Mouse (Mus musculus): ENCODE results near the gene Srrd. TPM values are rescaled to one million over a fixed set of nuclear protein-coding genes. Genes with fewer than 3 reads are reported as not detected.
A peak's percentile ranks its signal among the peaks of the same experiment; 100 is the strongest.

The Srrd gene
- polyA plus RNA-seq, 1 experiment from 2014 or later = 24.5 TPM

DNA sequence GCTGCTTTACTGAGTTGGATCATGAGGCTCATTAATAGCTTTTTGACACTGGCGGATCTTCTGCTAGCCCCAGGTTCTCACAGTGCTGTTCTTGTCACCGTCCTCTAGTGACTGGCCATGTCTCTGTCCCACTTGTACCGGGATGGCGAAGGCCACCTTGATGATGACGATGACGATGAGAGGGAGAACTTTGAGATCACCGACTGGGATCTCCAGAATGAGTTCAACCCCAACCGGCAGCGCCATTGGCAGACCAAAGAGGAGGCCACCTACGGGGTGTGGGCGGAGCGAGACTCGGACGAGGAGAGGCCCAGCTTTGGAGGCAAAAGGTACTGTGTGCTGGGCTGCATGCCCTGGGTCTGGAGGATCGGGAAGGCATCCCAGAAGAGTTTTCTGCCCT, 15.0 kb downstream of the Srrd start:
- peaks cover 27% of the 10 kb centered on the region for H3K36me3 ChIP-seq (ENCODE audit: control insufficient read depth, insufficient read depth, low read length)
- no peak overlapping the region for H3K9ac ChIP-seq (ENCODE audit: low read depth, low read length)
- no peak overlapping the region for H3K4me2 ChIP-seq
- ATAC-seq (replicated peaks; ENCODE audit: insufficient number of reproducible peaks, low FRiP score, low TSS enrichment) = no peak
- H3K27ac ChIP-seq (ENCODE audit: low read depth, low read length) = no peak overlapping the region
- H3K27me3 ChIP-seq (ENCODE audit: control insufficient read depth, insufficient read depth, low read length) = no peaks in the 10 kb centered on the region
- no peak overlapping the region for H3K4me3 ChIP-seq (ENCODE audit: low read depth, low read length)
- 87% methylated on average over 15 of the region's 15 CpGs for WGBS (ENCODE audit: insufficient replicate concordance)
- H3K9me3 ChIP-seq (replicated peaks; ENCODE audit: control insufficient read depth, low read length) = no peaks in the 10 kb centered on the region
- H3K4me1 ChIP-seq (ENCODE audit: control insufficient read depth, insufficient read depth, low read length) = peaks cover 5% of the 10 kb centered on the region; the same call in 1 of the 2 replicates

DNA sequence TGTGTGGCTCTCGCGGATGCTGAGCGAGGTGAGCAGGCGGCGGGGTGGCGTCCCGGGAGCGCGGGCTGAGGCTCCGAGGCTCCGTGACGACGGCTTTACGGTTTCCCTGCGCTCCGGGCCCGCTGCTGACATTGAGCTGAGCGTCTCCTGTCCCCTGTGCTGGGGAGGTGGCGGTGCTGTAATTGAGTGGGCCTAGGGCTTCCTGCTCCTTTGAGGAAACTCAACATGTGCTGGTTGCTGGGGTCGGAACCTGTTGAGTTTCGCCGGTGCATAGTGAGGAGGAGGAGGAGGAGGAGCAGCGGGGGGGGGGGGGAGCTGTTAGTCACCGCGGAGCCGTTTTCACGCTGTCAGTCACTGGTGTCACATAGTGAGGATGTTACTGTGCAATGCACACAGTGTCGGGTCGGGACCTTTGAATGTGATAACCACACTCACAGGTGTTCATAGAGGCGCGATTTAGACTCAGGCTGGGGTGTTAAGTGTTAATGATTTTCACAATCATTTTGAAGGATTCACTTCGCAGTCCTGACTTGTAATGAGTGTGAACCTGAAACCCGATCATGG, 16.3 kb downstream of the Srrd start:
- Histone ChIP-seq H3K27me3 (ENCODE audit: control insufficient read depth, insufficient read depth, low read length) (no peaks in the 10 kb centered on the region), H3K4me3 (ENCODE audit: low read depth, low read length) (peak overlapping the region; percentile 94), H3K4me1 (ENCODE audit: control insufficient read depth, insufficient read depth, low read length) (peaks cover 5% of the 10 kb centered on the region; the same call in 1 of the 2 replicates), H3K9ac (ENCODE audit: low read depth, low read length) (peak overlapping the region; percentile 80), H3K4me2 (peak overlapping the region; percentile 69), H3K36me3 (ENCODE audit: control insufficient read depth, insufficient read depth, low read length) (peaks cover 20% of the 10 kb centered on the region), H3K27ac (ENCODE audit: low read depth, low read length) (no peak overlapping the region), H3K9me3 (replicated peaks; ENCODE audit: control insufficient read depth, low read length) (no peaks in the 10 kb centered on the region)
- ATAC-seq (replicated peaks; ENCODE audit: insufficient number of reproducible peaks, low FRiP score, low TSS enrichment) = peak; percentile 35; the same call in 1 of the 2 replicates
- under 1% methylated on average over 32 of the region's 33 CpGs for WGBS (ENCODE audit: insufficient replicate concordance)

DNA sequence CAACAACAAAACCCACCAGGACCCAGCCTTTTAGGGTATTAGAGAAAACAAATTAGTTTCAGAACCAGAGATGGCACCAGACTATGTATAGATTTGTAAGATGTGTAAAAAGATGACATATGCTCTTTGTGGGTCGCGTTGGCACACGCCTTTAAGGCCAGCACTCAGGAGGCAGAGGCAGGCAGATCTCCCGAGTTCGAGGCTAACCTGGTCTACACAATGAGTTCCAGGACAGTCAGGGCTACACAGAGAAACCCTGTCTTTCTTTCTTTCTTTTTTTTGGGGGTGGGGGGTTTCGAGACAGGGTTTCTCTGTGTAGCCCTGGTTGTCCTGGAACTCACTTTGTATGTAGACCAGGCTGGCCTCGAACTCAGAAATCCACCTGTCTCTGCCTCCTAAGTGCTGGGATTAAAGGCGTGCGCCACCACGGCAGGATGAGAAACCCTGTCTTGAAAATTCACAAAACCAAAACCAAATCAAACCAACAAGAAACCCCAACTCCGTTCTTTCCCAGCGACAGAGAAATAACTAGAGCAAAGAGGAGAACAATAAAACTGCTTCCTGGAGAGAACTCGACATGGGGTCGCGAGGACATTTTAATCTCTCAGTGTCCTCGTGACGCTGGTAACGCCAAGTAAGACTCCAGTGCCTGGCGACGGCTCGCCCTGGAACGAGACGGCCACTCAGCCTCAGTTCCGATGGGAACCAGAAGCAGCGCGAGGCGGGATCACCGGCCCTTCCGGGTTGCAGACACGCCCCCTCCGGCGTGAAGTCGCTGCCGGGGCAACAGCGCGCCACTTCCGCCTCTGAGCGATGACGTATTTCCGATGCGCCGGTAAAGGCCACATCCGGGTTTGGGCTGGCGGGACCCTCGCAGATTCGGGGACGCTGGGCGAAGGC, 17.0 kb downstream of the Srrd start, which contains the start of gene Tfip11:
TSS of gene Tfip11 (plus strand) at position 813 of the 900 bp plus-strand sequence.
- Histone ChIP-seq H3K27ac (ENCODE audit: low read depth, low read length) (peak within 1 kb of the TSS; percentile 71), H3K4me1 (ENCODE audit: control insufficient read depth, insufficient read depth, low read length) (peaks cover 5% of the 10 kb centered on the region; the same call in 1 of the 2 replicates), H3K36me3 (ENCODE audit: control insufficient read depth, insufficient read depth, low read length) (peaks cover 14% of the 10 kb centered on the region), H3K9me3 (replicated peaks; ENCODE audit: control insufficient read depth, low read length) (no peaks in the 10 kb centered on the region), H3K27me3 (ENCODE audit: control insufficient read depth, insufficient read depth, low read length) (no peaks in the 10 kb centered on the region), H3K4me2 (peak within 1 kb of the TSS; percentile 69), H3K9ac (ENCODE audit: low read depth, low read length) (peak within 1 kb of the TSS; percentile 80), H3K4me3 (ENCODE audit: low read depth, low read length) (peak within 1 kb of the TSS; percentile 94)
- ATAC-seq (replicated peaks; ENCODE audit: insufficient number of reproducible peaks, low FRiP score, low TSS enrichment) = peak; percentile 81
- 7% methylated on average over 48 of the region's 48 CpGs for WGBS (ENCODE audit: insufficient replicate concordance)

DNA sequence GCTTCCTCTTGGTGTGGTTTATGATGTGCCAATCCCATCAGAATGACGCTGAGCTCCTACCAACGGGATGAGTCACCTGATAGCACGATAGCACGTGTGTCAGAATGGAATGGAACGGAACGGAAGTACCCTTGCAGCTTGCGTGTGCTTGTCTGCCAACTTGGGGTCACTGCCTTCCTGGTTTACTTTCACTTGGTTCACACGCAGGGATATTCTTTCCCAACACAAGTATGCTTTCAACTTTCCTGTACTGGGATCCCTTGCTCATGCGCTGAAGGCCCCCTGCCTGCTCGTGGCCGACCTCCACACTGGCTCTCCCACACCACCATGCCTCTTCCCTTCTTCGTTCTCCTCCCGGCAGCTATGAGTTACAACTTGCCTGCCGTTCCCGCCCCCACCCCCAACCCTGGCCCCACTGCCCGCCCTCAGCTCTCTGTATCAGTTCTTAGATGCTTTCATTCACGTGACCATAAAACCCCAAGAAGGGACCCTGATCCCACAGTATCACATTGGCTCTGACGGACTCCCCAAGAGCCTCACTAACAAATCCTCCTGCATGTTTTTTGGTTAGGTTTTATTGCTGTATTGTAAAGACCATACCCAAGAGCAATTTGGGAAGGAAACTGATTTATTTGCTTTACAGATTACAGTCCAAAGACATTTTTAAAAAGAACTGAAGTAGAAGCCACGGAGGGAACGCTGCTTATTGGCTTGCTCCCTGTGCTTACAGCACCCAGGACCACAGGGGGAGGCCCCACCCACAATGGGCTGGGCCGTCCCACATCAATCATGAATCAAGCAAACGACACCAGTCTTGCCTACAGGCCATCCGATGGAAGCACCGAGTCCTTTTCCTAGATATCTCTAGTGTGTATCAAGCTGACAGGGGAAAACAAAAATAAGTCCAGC, 17.9 kb downstream of the Srrd start:
- Histone ChIP-seq H3K4me3 (ENCODE audit: low read depth, low read length) (peak overlapping the region; percentile 24), H3K36me3 (ENCODE audit: control insufficient read depth, insufficient read depth, low read length) (peaks cover 8% of the 10 kb centered on the region), H3K9me3 (replicated peaks; ENCODE audit: control insufficient read depth, low read length) (no peaks in the 10 kb centered on the region), H3K27me3 (ENCODE audit: control insufficient read depth, insufficient read depth, low read length) (no peaks in the 10 kb centered on the region), H3K4me2 (peak overlapping the region; percentile 68), H3K4me1 (ENCODE audit: control insufficient read depth, insufficient read depth, low read length) (peaks cover 5% of the 10 kb centered on the region; the same call in 1 of the 2 replicates), H3K9ac (ENCODE audit: low read depth, low read length) (peak overlapping the region; percentile 58; the same call in 1 of the 2 replicates), H3K27ac (ENCODE audit: low read depth, low read length) (peak overlapping the region; percentile 71)
- WGBS (ENCODE audit: insufficient replicate concordance) = 21% methylated on average over 24 of the region's 24 CpGs
- ATAC-seq (replicated peaks; ENCODE audit: insufficient number of reproducible peaks, low FRiP score, low TSS enrichment) = peak; percentile 68; the same call in 1 of the 2 replicates

DNA sequence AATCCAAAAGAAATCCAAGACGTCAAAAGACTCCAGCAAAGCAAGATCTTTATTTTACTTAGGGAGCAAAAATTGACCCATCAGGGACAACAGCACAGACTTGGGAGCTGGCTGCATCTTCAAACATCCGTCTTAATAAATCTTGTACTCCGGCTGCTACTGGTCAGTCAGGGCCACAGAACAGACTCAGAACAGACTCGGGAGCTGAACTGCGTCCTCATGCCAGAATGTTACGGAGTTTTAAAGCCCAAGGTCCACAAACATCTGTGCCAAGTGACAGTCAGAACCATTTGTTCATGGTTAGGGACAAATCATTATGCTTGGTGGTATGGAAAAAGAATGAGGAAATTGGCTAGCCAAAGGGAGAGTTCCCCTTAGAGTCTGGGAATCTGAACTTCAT, 19.6 kb downstream of the Srrd start:
- H3K36me3 ChIP-seq (ENCODE audit: control insufficient read depth, insufficient read depth, low read length) = no peaks in the 10 kb centered on the region
- H3K9ac ChIP-seq (ENCODE audit: low read depth, low read length) = no peak overlapping the region
- WGBS (ENCODE audit: insufficient replicate concordance) = 83% methylated on average over 6 of the region's 6 CpGs
- no peak overlapping the region for H3K27ac ChIP-seq (ENCODE audit: low read depth, low read length)
- ATAC-seq (replicated peaks; ENCODE audit: insufficient number of reproducible peaks, low FRiP score, low TSS enrichment) = no peak
- no peak overlapping the region for H3K4me2 ChIP-seq
- no peaks in the 10 kb centered on the region for H3K9me3 ChIP-seq (replicated peaks; ENCODE audit: control insufficient read depth, low read length)
- H3K27me3 ChIP-seq (ENCODE audit: control insufficient read depth, insufficient read depth, low read length) = no peaks in the 10 kb centered on the region
- no peak overlapping the region for H3K4me3 ChIP-seq (ENCODE audit: low read depth, low read length)
- peaks cover 5% of the 10 kb centered on the region; the same call in 1 of the 2 replicates for H3K4me1 ChIP-seq (ENCODE audit: control insufficient read depth, insufficient read depth, low read length)

DNA sequence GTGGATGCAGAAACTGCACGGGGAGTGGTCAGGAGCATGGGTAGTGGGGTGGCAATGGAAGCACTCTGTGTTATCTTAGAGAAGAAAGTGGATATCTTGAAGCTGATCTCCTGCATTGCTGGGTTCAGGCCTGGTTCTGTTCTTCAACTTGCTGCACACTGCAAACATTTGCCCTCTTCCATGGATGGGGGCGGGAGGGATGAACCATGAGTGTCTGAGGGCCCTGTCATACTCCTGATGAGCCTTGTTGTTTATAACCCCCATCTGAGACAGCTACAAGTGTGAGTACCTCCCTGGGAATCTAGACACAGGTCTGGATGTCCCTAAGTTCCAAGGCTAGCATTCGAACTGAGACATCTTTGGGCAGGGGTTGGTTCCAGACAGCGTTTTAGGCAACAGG, 21.5 kb downstream of the Srrd start:
- Histone ChIP-seq H3K4me1 (ENCODE audit: control insufficient read depth, insufficient read depth, low read length) (peaks cover 3% of the 10 kb centered on the region; the same call in 1 of the 2 replicates), H3K9ac (ENCODE audit: low read depth, low read length) (no peak overlapping the region), H3K4me3 (ENCODE audit: low read depth, low read length) (no peak overlapping the region), H3K36me3 (ENCODE audit: control insufficient read depth, insufficient read depth, low read length) (no peaks in the 10 kb centered on the region), H3K27me3 (ENCODE audit: control insufficient read depth, insufficient read depth, low read length) (no peaks in the 10 kb centered on the region), H3K9me3 (replicated peaks; ENCODE audit: control insufficient read depth, low read length) (no peaks in the 10 kb centered on the region), H3K27ac (ENCODE audit: low read depth, low read length) (no peak overlapping the region), H3K4me2 (no peak overlapping the region)
- 69% methylated on average over 4 of the region's 4 CpGs for WGBS (ENCODE audit: insufficient replicate concordance)
- ATAC-seq (replicated peaks; ENCODE audit: insufficient number of reproducible peaks, low FRiP score, low TSS enrichment) = no peak

DNA sequence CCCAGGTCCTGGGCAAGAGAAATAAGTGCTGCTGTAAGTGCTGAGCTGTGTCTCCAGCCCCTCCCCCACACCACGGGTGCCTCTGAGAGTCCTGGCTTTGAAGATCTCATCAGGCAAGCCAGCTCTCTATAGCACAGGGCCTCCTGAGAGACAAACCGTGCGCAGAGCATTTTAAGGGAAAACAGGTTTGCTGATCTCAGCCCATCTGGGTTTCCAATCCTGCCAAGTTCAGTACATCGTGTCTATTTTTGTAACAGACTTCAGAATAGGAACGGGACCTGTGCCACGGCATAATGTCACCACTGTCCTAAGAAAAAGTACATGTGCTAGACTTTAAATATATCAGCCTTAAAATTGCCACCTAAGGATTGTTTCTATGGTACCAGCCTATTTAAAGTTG, 21.9 kb downstream of the Srrd start:
- WGBS (ENCODE audit: insufficient replicate concordance) = 63% methylated on average over 6 of the region's 6 CpGs

DNA sequence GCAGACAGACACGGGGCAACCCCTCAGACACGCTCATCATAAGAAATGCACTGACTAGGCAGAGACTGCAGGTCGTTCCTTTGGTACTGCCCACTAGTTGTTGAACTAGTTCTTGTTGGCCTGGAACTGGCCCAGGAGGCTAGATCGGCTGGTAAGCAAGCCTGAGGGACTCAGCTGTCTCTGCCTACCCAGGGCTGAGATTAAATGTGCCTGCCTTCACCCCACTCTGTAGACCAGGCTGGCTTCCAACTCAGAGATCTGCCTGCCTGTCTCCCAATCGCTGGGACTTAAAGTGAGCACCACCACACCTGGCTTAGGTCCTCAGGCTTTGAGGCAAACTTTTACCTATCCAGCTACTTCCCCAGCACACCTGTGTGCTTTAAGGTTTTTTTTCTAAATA, 22.5 kb downstream of the Srrd start:
- no peaks in the 10 kb centered on the region for H3K27me3 ChIP-seq (ENCODE audit: control insufficient read depth, insufficient read depth, low read length)
- H3K4me3 ChIP-seq (ENCODE audit: low read depth, low read length) = no peak overlapping the region
- no peak overlapping the region for H3K4me2 ChIP-seq
- no peak for ATAC-seq (replicated peaks; ENCODE audit: insufficient number of reproducible peaks, low FRiP score, low TSS enrichment)
- WGBS (ENCODE audit: insufficient replicate concordance) = 70% methylated on average over 5 of the region's 5 CpGs
- peaks cover 3% of the 10 kb centered on the region; the same call in 1 of the 2 replicates for H3K4me1 ChIP-seq (ENCODE audit: control insufficient read depth, insufficient read depth, low read length)
- no peak overlapping the region for H3K9ac ChIP-seq (ENCODE audit: low read depth, low read length)
- H3K27ac ChIP-seq (ENCODE audit: low read depth, low read length) = no peak overlapping the region
- no peaks in the 10 kb centered on the region for H3K9me3 ChIP-seq (replicated peaks; ENCODE audit: control insufficient read depth, low read length)
- H3K36me3 ChIP-seq (ENCODE audit: control insufficient read depth, insufficient read depth, low read length) = no peaks in the 10 kb centered on the region

More for the DNA sequence above, 21.9 kb downstream of the Srrd start:
- Histone ChIP-seq H3K4me3 (ENCODE audit: low read depth, low read length) (no peak overlapping the region), H3K4me2 (no peak overlapping the region), H3K27ac (ENCODE audit: low read depth, low read length) (no peak overlapping the region), H3K4me1 (ENCODE audit: control insufficient read depth, insufficient read depth, low read length) (peaks cover 3% of the 10 kb centered on the region; the same call in 1 of the 2 replicates), H3K9me3 (replicated peaks; ENCODE audit: control insufficient read depth, low read length) (no peaks in the 10 kb centered on the region), H3K9ac (ENCODE audit: low read depth, low read length) (no peak overlapping the region), H3K27me3 (ENCODE audit: control insufficient read depth, insufficient read depth, low read length) (no peaks in the 10 kb centered on the region), H3K36me3 (ENCODE audit: control insufficient read depth, insufficient read depth, low read length) (no peaks in the 10 kb centered on the region)
- no peak for ATAC-seq (replicated peaks; ENCODE audit: insufficient number of reproducible peaks, low FRiP score, low TSS enrichment)
